Mouse (Mus musculus): ENCODE results near the gene Txlng.

DNA sequence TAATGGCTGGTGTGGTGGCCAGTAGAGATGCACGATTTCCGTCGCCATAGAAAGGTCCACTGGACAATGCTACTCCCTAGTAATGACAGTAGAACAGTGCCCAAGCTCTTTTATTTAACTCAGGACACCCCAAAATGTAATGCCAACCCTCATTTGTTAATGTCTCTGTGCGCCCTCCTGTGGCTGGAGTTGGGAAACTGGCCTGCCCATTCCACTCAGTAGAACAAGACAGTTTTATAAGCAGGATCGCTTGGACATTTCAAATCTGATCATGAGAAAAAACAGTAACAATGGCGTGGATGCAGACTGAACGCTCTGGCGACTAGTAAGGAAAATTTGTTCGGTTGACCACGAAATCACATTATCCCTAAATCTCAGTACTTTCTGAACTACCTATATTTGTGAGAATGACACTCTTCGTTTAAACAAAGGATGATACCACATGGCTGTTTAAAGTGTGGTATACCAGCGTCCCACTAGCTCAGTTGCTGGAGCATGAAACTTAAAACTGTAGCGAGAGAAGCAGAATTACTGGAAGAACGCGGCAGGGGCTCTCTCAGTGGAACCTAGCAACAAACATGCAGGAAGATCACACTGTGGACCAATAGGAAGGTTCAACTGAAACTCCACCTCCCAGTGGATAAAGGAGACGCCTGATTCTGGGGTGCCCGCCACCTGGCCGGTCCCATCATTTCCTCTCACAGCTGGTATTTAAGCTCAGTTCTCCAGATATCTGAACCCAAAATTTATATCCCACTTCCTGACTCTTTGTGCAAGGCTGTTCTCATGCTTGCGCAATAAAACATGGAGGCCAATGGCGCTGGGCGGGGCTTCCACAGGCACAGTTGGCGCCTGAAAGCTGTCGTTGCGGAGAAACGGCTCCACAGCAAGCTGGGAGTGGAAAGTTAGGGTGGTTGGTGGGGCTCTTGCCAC, 94.0 kb downstream of the Txlng start:
- TF ChIP-seq CTCF (IDR thresholded peaks at IDR 0.05; ENCODE audit: borderline replicate concordance, control insufficient read depth, extremely low read depth, insufficient read depth, low read length, poor library complexity): no peak
- TF ChIP-seq POLR2A (IDR thresholded peaks at IDR 0.05; ENCODE audit: control insufficient read depth, extremely low read depth, insufficient read depth, low read length, poor library complexity): no peak
